Mouse (Mus musculus) adrenal gland, postnatal 4 days (tissue): ENCODE measurements around the gene Haao. TPM values are rescaled to one million over a fixed set of nuclear protein-coding genes. Genes with fewer than 3 reads are reported as not detected.

Experiments
- DNase-seq, 2 experiments: peaks; one replicate each; pipeline ENCODE4 v3.0.0; 2021 to 2022; ENCODE audit warnings: low spot score in 2 of 2, mixed read lengths in 2 of 2
- total RNA-seq, 2 experiments: library from RNA; stranded (reverse); gene quantifications; 2 replicates each; pipeline ENCODE4 v1.2.3; 2021

Gene Haao
- total RNA-seq, 2 experiments from 2014 or later: 1.3 to 12.9 TPM

DNA sequence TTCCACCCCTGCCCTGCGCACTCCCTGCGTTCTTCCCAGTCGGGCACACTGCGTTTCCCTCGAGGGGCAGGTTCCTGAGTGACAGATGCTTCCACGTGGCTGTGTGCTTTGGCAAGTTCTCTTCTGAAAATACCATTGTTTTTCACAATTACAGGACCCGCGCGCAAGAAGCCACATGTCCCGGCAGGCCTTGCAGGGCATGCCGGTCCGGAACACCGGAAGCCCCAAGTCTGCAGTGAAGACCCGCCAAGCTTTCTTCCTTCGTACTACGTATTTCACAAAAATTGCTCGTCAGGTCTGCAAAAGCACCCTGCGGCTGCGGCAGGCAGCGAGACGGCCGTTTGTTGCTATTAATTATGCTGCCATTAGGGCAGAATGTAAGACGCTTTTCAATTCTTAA is 55.4 kb downstream of the Haao start:
- no peak for DNase-seq

DNA sequence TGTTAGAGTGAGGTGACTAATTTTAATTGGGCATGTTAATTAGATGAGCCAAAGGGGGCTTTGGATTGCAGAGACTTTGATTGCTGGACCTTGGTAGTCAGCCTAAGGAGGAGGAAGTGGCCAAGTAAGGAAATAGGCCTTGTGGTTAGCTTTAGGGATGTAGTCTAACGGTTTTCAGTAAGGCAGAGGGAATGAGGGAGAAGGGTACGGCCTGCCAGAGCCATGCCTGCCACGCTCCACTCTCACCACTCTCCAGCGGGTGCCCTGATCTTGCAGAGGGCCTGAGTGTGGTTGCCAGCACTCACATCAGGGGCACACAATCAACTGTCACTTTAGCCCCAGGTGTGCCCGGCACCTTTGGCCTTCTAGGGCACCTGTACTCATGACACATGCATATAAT is 57.6 kb downstream of the Haao start:
- no peak for DNase-seq

DNA sequence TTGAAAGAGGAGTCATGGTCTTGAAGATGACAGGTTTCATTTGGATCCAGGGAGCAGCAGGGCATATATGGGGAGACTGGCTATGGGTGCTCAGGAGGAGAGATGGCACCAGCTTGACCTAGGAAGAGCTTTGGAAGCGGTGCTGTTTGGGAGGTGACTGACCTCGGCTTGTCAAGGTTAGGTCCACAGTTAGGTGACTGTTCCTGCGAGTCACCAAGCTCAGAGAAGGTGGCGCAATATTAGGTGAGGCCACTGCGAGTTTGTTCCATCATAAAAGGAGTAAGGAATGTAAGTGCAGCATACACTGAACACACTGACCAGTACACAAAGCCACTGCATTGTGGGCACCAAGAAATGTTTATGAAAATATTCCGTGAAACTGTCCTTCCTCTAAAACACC is 61.3 kb downstream of the Haao start:
- no peak for DNase-seq

DNA sequence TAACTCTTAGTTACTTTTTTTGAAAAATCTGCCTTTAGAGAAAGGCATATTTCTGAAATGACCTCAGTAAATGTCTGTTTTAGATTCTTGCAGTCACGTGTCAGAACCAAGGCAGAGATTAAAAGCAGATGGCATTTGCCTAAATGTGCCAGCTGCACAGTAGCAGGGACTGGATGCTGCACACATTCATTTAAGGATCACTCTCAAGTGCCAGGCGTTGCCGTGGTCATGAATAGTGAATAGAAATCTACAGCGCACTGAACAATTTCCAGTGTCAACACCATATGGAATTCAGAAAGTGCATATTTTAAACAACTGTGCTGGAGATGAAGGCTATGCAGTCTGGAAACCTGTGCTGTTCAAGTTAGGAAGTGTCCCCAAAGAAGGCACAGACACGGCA is 65.0 kb downstream of the Haao start:
- no peak for DNase-seq

Other genes starting within 250 kb of the Haao start
- gene Kcng3, start 216.1 kb downstream of the Haao start, total RNA-seq: 10 to 100 TPM; 12.7 to 13.6 TPM
- 100 to 1,000 TPM; 103 to 108 TPM for gene Mta3, start 141.8 kb downstream of the Haao start, total RNA-seq